Mouse (Mus musculus): Measurements from ENCODE around the gene Dcaf8. TPM values are rescaled to one million over a fixed set of nuclear protein-coding genes. Genes with fewer than 3 reads are reported as not detected.

The Dcaf8 gene
- polyA plus RNA-seq, 1 experiment from 2014 or later, result 76.1 TPM

GRCm38 (mm10) chr1:172180881-172181280 is 33.0 kb downstream of the Dcaf8 start:
- Histone ChIP-seq H3K36me3 (ENCODE audit: control insufficient read depth, insufficient read depth, low read length) (peaks cover 48% of the 10 kb centered on the region), H3K27me3 (replicated peaks; ENCODE audit: control insufficient read depth, insufficient read depth, low read length) (no peaks in the 10 kb centered on the region), H3K9ac (ENCODE audit: low read length) (no peak overlapping the region), H3K9me3 (replicated peaks; ENCODE audit: control insufficient read depth, low read length) (no peaks in the 10 kb centered on the region), H3K4me2 (ENCODE audit: low read length) (no peak overlapping the region), H3K4me1 (ENCODE audit: control insufficient read depth, insufficient read depth, low read length) (no peaks in the 10 kb centered on the region), H3K27ac (ENCODE audit: low read depth, low read length) (no peak overlapping the region), H3K4me3 (ENCODE audit: low read depth, low read length) (no peak overlapping the region)
- DNase-seq (ENCODE audit: low spot score), result no peak
- 87% methylated on average over 4 of the region's 4 CpGs for WGBS
- no peak for ATAC-seq

DNA sequence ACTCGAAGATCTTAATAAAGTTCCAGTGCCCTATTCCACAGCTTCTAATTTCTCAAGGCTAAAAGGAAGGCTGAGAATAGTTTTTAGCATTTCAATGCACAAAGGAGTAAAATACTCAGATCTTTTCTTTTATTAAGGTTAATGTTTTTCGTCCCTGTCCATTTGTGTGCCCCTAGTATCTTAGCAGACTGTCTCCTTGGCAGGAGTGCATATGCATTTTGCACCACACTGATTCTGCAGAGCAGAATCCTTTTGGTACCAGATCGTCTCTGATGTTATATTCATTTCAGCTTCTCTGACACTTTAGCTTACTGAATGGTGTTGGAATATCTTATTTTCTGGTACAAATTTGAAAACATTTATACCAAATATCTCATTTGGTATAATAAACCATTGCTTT is 33.9 kb downstream of the Dcaf8 start:
- no peak overlapping the region for H3K27ac ChIP-seq (ENCODE audit: low read depth, low read length)
- DNase-seq (ENCODE audit: low spot score) (no peak), ATAC-seq (no peak)
- H3K9me3 ChIP-seq (replicated peaks; ENCODE audit: control insufficient read depth, low read length), result no peaks in the 10 kb centered on the region
- H3K9ac ChIP-seq (ENCODE audit: low read length), result no peak overlapping the region
- no peak overlapping the region for H3K4me3 ChIP-seq (ENCODE audit: low read depth, low read length)
- H3K4me1 ChIP-seq (ENCODE audit: control insufficient read depth, insufficient read depth, low read length), result no peaks in the 10 kb centered on the region
- no peak overlapping the region for H3K4me2 ChIP-seq (ENCODE audit: low read length)
- WGBS, result 91% methylated on average over 3 of the region's 3 CpGs
- no peaks in the 10 kb centered on the region for H3K27me3 ChIP-seq (replicated peaks; ENCODE audit: control insufficient read depth, insufficient read depth, low read length)
- peaks cover 51% of the 10 kb centered on the region for H3K36me3 ChIP-seq (ENCODE audit: control insufficient read depth, insufficient read depth, low read length)

DNA sequence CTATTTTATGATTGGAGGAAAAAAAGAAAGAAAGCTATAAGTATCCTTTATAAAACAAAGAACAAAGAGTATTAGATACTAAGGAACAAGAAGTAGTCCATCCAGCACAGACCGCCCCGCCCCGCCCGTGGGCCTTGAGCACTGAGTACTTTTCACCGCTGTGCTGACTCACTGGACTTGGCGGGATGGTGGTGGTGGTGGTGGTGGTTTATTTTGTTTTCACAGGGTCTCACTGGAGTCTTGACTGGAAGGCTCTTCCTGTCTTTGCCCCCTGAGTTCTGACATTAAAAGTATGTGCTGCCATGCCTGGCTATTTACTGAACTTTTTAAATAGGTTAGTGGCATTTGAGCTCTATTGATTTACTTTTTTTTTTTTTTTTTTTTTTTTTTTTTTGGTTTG is 35.2 kb downstream of the Dcaf8 start:
- Histone ChIP-seq H3K36me3 (ENCODE audit: control insufficient read depth, insufficient read depth, low read length) (peaks cover 56% of the 10 kb centered on the region), H3K4me1 (ENCODE audit: control insufficient read depth, insufficient read depth, low read length) (no peaks in the 10 kb centered on the region), H3K9me3 (replicated peaks; ENCODE audit: control insufficient read depth, low read length) (no peaks in the 10 kb centered on the region), H3K9ac (ENCODE audit: low read length) (no peak overlapping the region), H3K4me3 (ENCODE audit: low read depth, low read length) (no peak overlapping the region), H3K4me2 (ENCODE audit: low read length) (no peak overlapping the region), H3K27me3 (replicated peaks; ENCODE audit: control insufficient read depth, insufficient read depth, low read length) (no peaks in the 10 kb centered on the region), H3K27ac (ENCODE audit: low read depth, low read length) (no peak overlapping the region)
- WGBS, result 97% methylated on average over 6 of the region's 6 CpGs
- ATAC-seq (no peak), DNase-seq (ENCODE audit: low spot score) (no peak)

DNA sequence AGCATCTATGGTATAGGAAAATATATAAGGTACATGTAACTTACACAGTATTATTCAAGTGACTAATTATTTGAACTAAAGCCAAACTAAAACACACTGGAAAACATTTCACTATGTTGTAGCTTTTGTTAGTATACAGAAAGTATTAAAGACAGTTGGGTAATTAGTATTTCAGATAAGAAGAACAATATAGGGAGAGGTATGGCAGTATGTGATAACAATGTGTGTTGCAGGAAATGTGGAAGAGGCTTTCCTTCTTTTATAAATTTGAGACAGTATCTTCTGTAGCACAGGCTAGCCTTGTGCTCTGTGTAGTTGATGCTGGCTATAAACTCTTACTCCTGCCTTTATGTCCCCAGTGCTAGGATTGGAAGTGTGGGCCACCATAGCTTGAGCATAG is 36.0 kb downstream of the Dcaf8 start:
- no peaks in the 10 kb centered on the region for H3K9me3 ChIP-seq (replicated peaks; ENCODE audit: control insufficient read depth, low read length)
- H3K27me3 ChIP-seq (replicated peaks; ENCODE audit: control insufficient read depth, insufficient read depth, low read length), result no peaks in the 10 kb centered on the region
- H3K27ac ChIP-seq (ENCODE audit: low read depth, low read length), result no peak overlapping the region
- no peak overlapping the region for H3K4me3 ChIP-seq (ENCODE audit: low read depth, low read length)
- H3K9ac ChIP-seq (ENCODE audit: low read length), result no peak overlapping the region
- peaks cover 60% of the 10 kb centered on the region for H3K36me3 ChIP-seq (ENCODE audit: control insufficient read depth, insufficient read depth, low read length)
- H3K4me1 ChIP-seq (ENCODE audit: control insufficient read depth, insufficient read depth, low read length), result no peaks in the 10 kb centered on the region
- no peak overlapping the region for H3K4me2 ChIP-seq (ENCODE audit: low read length)
- DNase-seq (ENCODE audit: low spot score) (no peak), ATAC-seq (no peak)

- DNase-seq (ENCODE audit: low spot score), result no peak
- Histone ChIP-seq H3K9me3 (replicated peaks; ENCODE audit: control insufficient read depth, low read length) (no peaks in the 10 kb centered on the region), H3K27ac (ENCODE audit: low read depth, low read length) (no peak overlapping the region), H3K4me1 (ENCODE audit: control insufficient read depth, insufficient read depth, low read length) (no peaks in the 10 kb centered on the region), H3K4me3 (ENCODE audit: low read depth, low read length) (no peak overlapping the region), H3K4me2 (ENCODE audit: low read length) (no peak overlapping the region), H3K27me3 (replicated peaks; ENCODE audit: control insufficient read depth, insufficient read depth, low read length) (no peaks in the 10 kb centered on the region), H3K9ac (ENCODE audit: low read length) (no peak overlapping the region), H3K36me3 (ENCODE audit: control insufficient read depth, insufficient read depth, low read length) (peaks cover 70% of the 10 kb centered on the region)
- WGBS, result 97% methylated on average over 10 of the region's 10 CpGs
- ATAC-seq, result peak; percentile 26; the same call in 1 of the 2 replicates
Observed at GRCm38 (mm10) chr1:172186401-172187289, 38.8 kb downstream of the Dcaf8 start.

DNA sequence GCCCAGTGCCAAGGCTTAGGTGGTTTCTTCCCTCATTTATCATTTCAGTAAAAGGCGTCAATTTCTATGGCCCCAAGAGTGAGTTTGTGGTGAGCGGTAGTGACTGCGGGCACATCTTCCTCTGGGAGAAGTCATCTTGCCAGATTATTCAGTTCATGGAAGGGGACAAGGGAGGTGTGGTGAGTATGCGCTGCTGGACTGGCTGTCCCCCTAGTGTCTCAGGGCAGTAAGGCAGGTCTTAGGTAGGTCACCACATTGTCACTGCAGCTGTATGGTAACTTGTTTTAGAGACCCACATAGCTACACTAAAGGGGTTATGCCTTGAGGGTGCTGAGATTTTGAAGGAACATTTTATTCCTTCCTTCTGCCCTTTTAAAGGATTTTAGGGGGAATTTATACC is 41.0 kb downstream of the Dcaf8 start:
- Histone ChIP-seq H3K27me3 (replicated peaks; ENCODE audit: control insufficient read depth, insufficient read depth, low read length) (no peaks in the 10 kb centered on the region), H3K9me3 (replicated peaks; ENCODE audit: control insufficient read depth, low read length) (no peaks in the 10 kb centered on the region), H3K9ac (ENCODE audit: low read length) (no peak overlapping the region), H3K4me2 (ENCODE audit: low read length) (no peak overlapping the region), H3K4me3 (ENCODE audit: low read depth, low read length) (no peak overlapping the region), H3K4me1 (ENCODE audit: control insufficient read depth, insufficient read depth, low read length) (no peaks in the 10 kb centered on the region), H3K27ac (ENCODE audit: low read depth, low read length) (no peak overlapping the region), H3K36me3 (ENCODE audit: control insufficient read depth, insufficient read depth, low read length) (peaks cover 80% of the 10 kb centered on the region)
- DNase-seq (ENCODE audit: low spot score), result peak; percentile 24
- no peak for ATAC-seq
- 69% methylated on average over 4 of the region's 4 CpGs for WGBS

GRCm38 (mm10) chr1:172191578-172191977 is 43.7 kb downstream of the Dcaf8 start:
- Histone ChIP-seq H3K27ac (ENCODE audit: low read depth, low read length) (no peak overlapping the region), H3K36me3 (ENCODE audit: control insufficient read depth, insufficient read depth, low read length) (peaks cover 94% of the 10 kb centered on the region), H3K9ac (ENCODE audit: low read length) (no peak overlapping the region), H3K27me3 (replicated peaks; ENCODE audit: control insufficient read depth, insufficient read depth, low read length) (no peaks in the 10 kb centered on the region), H3K9me3 (replicated peaks; ENCODE audit: control insufficient read depth, low read length) (no peaks in the 10 kb centered on the region), H3K4me2 (ENCODE audit: low read length) (no peak overlapping the region), H3K4me3 (ENCODE audit: low read depth, low read length) (no peak overlapping the region), H3K4me1 (ENCODE audit: control insufficient read depth, insufficient read depth, low read length) (no peaks in the 10 kb centered on the region)
- ATAC-seq, result no peak
- 90% methylated on average over 2 of the region's 2 CpGs for WGBS
- no peak for DNase-seq (ENCODE audit: low spot score)

DNA sequence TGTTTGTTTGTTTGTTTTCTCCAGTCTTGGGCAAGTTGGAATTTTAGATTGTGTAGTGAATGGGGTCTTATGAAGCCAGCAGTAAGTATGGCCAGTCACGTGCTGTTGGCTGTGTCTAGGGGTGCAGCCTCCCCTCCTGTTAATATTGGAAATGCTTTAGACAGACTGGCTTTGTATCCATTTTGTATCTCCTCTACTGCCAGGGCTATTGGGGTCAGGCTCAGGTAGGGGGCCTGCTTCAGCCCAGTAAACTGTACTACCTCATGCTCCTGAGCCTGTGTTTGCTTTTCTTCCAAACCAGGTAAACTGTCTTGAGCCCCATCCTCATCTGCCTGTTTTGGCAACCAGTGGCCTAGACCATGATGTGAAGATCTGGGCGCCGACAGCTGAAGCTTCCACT is 44.3 kb downstream of the Dcaf8 start:
- Histone ChIP-seq H3K36me3 (ENCODE audit: control insufficient read depth, insufficient read depth, low read length) (peaks cover 94% of the 10 kb centered on the region), H3K27me3 (replicated peaks; ENCODE audit: control insufficient read depth, insufficient read depth, low read length) (no peaks in the 10 kb centered on the region), H3K27ac (ENCODE audit: low read depth, low read length) (no peak overlapping the region), H3K9ac (ENCODE audit: low read length) (no peak overlapping the region), H3K4me3 (ENCODE audit: low read depth, low read length) (no peak overlapping the region), H3K9me3 (replicated peaks; ENCODE audit: control insufficient read depth, low read length) (no peaks in the 10 kb centered on the region), H3K4me1 (ENCODE audit: control insufficient read depth, insufficient read depth, low read length) (no peaks in the 10 kb centered on the region), H3K4me2 (ENCODE audit: low read length) (no peak overlapping the region)
- ATAC-seq (no peak), DNase-seq (ENCODE audit: low spot score) (no peak)
- WGBS, result 96% methylated on average over 3 of the region's 3 CpGs

DNA sequence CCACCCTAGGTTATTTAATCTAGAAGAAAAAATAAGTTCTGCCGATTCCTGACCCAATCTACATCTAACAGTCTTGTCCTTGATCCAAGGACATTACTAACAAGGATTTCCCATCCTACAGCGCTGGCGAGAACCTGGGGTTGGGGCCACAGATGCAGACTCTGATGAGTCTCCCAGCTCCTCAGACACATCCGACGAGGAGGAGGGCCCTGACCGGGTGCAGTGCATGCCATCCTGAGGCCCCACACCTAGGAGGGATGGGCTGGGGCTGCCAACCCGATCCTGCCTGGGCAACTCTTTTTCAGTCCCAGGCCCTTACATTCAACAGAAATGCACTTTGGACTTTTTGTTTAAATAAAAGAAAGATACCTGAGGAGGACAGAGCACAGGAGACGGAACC is 46.6 kb downstream of the Dcaf8 start:
- Histone ChIP-seq H3K4me2 (ENCODE audit: low read length) (no peak overlapping the region), H3K4me1 (ENCODE audit: control insufficient read depth, insufficient read depth, low read length) (no peaks in the 10 kb centered on the region), H3K9ac (ENCODE audit: low read length) (no peak overlapping the region), H3K27ac (ENCODE audit: low read depth, low read length) (no peak overlapping the region; the same call in 1 of the 2 replicates), H3K27me3 (replicated peaks; ENCODE audit: control insufficient read depth, insufficient read depth, low read length) (no peaks in the 10 kb centered on the region), H3K36me3 (ENCODE audit: control insufficient read depth, insufficient read depth, low read length) (peaks cover 94% of the 10 kb centered on the region), H3K4me3 (ENCODE audit: low read depth, low read length) (no peak overlapping the region), H3K9me3 (replicated peaks; ENCODE audit: control insufficient read depth, low read length) (no peaks in the 10 kb centered on the region)
- DNase-seq (ENCODE audit: low spot score), result no peak
- 66% methylated on average over 8 of the region's 8 CpGs for WGBS
- ATAC-seq, result no peak
